Mouse (Mus musculus) liver, embryonic 12.5 days (tissue): ENCODE data around the gene Mybph. TPM values are rescaled to one million over a fixed set of nuclear protein-coding genes. Genes with fewer than 3 reads are reported as not detected.

Experiments used
- ATAC-seq: fragments of 200-750 bp; cut with Nextera tagmentation; 2 replicates; pipeline ENCODE4 v1.8.0; 2017; ENCODE audit warnings: moderate number of reproducible peaks, mild to moderate bottlenecking, moderate library complexity
- H3K27ac ChIP-seq: fragments of 300-500 bp; sonication (generic); 2 replicates; pipeline ENCODE4 v1.5.1; 2016; ENCODE audit warnings: mild to moderate bottlenecking
- H3K27me3 ChIP-seq: fragments of 300-500 bp; sonication (generic); replicated peaks from 2 replicates; pipeline ENCODE4 v1.6.1; 2016; ENCODE audit warnings: mild to moderate bottlenecking, moderate library complexity
- H3K36me3 ChIP-seq: fragments of 300-500 bp; sonication (generic); 2 replicates; pipeline ENCODE4 v1.6.1; 2016; ENCODE audit warnings: mild to moderate bottlenecking, moderate library complexity
- H3K4me1 ChIP-seq: fragments of 300-500 bp; sonication (generic); 2 replicates; pipeline ENCODE4 v1.6.1; 2016
- H3K4me2 ChIP-seq: fragments of 300-500 bp; sonication (generic); 2 replicates; pipeline ENCODE4 v1.6.1; 2016; ENCODE audit warnings: mild to moderate bottlenecking, moderate library complexity
- H3K4me3 ChIP-seq: fragments of 300-500 bp; sonication (generic); 2 replicates; pipeline ENCODE4 v1.5.1; 2016; ENCODE audit warnings: mild to moderate bottlenecking, moderate library complexity
- H3K9ac ChIP-seq: fragments of 300-500 bp; sonication (generic); 2 replicates; pipeline ENCODE4 v1.6.1; 2016; ENCODE audit warnings: mild to moderate bottlenecking, moderate library complexity
- H3K9me3 ChIP-seq: fragments of 300-500 bp; sonication (generic); replicated peaks from 2 replicates; pipeline ENCODE4 v1.6.1; 2016; ENCODE audit warnings: mild to moderate bottlenecking, moderate library complexity
- WGBS: fragments of 180-500 bp; shearing (Covaris S2); methylation state at CpG from one replicate; pipeline ENCODE4 v1.1.7; 2016; ENCODE audit not compliant: insufficient replicate concordance; 5-methylcytosine and 5-hydroxymethylcytosine counted together
- polyA plus RNA-seq: library from polyadenylated mRNA; unstranded; fragments of >200 nt; fragmentation: Nextera tagmentation; extraction: Ambion mirVana; gene quantifications from 2 replicates; pipeline ENCODE4 v1.2.1, GENCODE M21; 2016

Mybph gene
- polyA plus RNA-seq, 1 experiment from 2014 or later, result 0.37 TPM

- peaks cover 30% of the 10 kb centered on the region for H3K4me1 ChIP-seq
- no peak overlapping the region for H3K9ac ChIP-seq
- no peaks in the 10 kb centered on the region for H3K36me3 ChIP-seq
- H3K4me3 ChIP-seq, result no peak overlapping the region
- peaks cover 54% of the 10 kb centered on the region for H3K27me3 ChIP-seq
- no peak overlapping the region for H3K27ac ChIP-seq
- no peak for ATAC-seq
- H3K4me2 ChIP-seq, result no peak overlapping the region
- 55% methylated on average over 7 of the region's 7 CpGs for WGBS
- H3K9me3 ChIP-seq, result no peaks in the 10 kb centered on the region
Measured at GRCm38 (mm10) chr1:134215059-134215458, 21.8 kb downstream of the Mybph start.

DNA sequence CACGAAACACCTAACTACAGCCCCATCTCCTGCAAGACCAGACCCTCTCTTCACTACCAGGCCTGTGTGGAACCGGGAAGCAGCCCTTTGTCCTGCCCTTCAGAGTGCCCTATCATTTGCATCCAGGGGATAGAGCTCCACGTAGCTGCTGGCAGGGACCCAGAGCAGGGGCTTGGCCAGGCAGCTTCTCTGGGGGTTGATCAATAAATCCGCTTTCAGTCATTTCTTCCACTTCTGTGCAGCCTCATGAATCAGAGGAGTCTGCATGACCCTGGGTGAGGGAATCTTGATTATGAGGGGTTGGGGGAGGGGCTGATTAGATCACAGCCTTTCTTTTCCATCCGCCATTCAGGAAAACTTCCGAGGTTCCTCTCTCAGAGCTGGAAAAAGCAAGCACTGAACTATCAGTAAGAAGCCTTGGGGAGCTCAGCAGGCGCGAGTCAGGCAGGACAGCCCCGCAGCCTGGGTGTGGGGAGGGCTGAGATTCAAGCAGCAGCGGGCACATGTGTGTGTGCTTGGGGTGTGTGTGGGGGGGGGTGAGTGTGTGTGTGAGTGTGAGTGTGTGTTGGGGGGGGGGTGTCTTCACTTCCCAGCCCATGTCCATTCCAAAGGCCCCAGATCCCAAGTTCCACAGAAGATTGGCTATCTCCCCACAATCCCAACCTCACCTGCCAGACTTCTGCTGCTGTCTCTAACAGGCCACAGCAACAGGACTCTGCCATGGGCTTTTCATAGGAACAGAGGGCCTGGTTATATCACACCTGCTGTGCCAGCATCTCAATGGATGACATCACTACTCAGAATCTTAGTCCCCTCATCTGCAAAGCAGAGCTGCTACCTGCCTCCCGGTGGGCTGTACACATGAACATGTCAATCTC is 22.7 kb downstream of the Mybph start:
- WGBS, result 35% methylated on average over 11 of the region's 11 CpGs
- Histone ChIP-seq H3K27ac (no peak overlapping the region), H3K9me3 (no peaks in the 10 kb centered on the region), H3K36me3 (no peaks in the 10 kb centered on the region), H3K27me3 (peaks cover 52% of the 10 kb centered on the region), H3K4me3 (no peak overlapping the region), H3K4me2 (no peak overlapping the region), H3K4me1 (peaks cover 28% of the 10 kb centered on the region), H3K9ac (no peak overlapping the region)
- no peak for ATAC-seq

DNA sequence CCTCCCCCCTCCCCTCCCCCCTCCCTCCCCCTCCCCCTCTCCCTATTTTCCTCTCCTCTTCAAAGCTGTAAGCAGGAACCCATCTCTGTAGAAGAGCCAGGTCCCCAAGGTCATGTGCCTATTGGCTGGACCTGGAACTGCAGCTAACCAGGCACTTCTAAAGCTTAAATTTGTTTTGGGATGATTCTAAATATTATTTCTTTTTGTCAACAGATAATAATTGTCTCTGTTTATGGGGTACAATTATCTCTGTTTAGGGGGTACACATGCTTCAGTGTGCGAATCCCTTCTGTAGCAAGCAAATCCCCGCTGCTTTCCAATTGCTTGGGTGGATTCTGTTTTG is 23.4 kb downstream of the Mybph start:
- H3K36me3 ChIP-seq, result no peaks in the 10 kb centered on the region
- H3K9me3 ChIP-seq, result no peaks in the 10 kb centered on the region
- H3K4me3 ChIP-seq, result no peak overlapping the region
- peaks cover 46% of the 10 kb centered on the region for H3K27me3 ChIP-seq
- WGBS, result 69% methylated on average over 2 of the region's 2 CpGs
- H3K4me2 ChIP-seq, result no peak overlapping the region
- H3K27ac ChIP-seq, result no peak overlapping the region
- ATAC-seq, result no peak
- no peak overlapping the region for H3K9ac ChIP-seq
- peaks cover 32% of the 10 kb centered on the region for H3K4me1 ChIP-seq

- Histone ChIP-seq H3K4me2 (no peak overlapping the region), H3K4me1 (peaks cover 34% of the 10 kb centered on the region), H3K27me3 (peaks cover 42% of the 10 kb centered on the region), H3K9ac (no peak overlapping the region), H3K27ac (no peak overlapping the region), H3K4me3 (no peak overlapping the region), H3K9me3 (no peaks in the 10 kb centered on the region), H3K36me3 (no peaks in the 10 kb centered on the region)
- no peak for ATAC-seq
- WGBS, result 52% methylated on average over 12 of the region's 12 CpGs
Measured at GRCm38 (mm10) chr1:134217028-134217481, 23.8 kb downstream of the Mybph start.

DNA sequence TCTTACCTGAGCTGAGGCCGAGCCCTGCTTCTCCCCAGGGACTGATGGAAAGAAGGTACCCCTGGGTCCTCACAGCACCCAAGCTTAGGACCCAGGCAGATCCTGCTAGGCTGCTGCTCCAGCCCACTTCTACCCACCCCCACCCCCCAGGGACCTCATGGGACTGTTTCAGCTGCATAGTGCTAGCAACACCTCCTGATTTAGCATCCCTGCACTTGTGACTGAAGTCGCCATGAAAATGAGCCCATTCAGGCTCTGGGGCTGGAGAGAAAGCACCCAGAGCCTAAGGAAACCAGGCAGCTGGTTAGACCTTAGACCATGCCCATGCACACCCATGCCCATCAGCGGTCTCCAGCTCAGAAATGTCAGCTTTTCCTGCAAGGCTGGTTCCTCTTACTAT is 24.7 kb downstream of the Mybph start:
- Histone ChIP-seq H3K9ac (no peak overlapping the region), H3K36me3 (no peaks in the 10 kb centered on the region), H3K4me3 (no peak overlapping the region), H3K9me3 (no peaks in the 10 kb centered on the region), H3K4me2 (no peak overlapping the region), H3K27ac (no peak overlapping the region), H3K27me3 (peaks cover 42% of the 10 kb centered on the region), H3K4me1 (peaks cover 33% of the 10 kb centered on the region)
- no peak for ATAC-seq
- WGBS, result 51% methylated on average over 3 of the region's 3 CpGs

GRCm38 (mm10) chr1:134219608-134220007 is 26.4 kb downstream of the Mybph start:
- Histone ChIP-seq H3K4me2 (no peak overlapping the region), H3K36me3 (no peaks in the 10 kb centered on the region), H3K4me3 (no peak overlapping the region), H3K4me1 (peaks cover 19% of the 10 kb centered on the region), H3K9me3 (no peaks in the 10 kb centered on the region), H3K27ac (no peak overlapping the region), H3K9ac (no peak overlapping the region), H3K27me3 (peaks cover 53% of the 10 kb centered on the region)
- WGBS, result 68% methylated on average over 5 of the region's 5 CpGs
- ATAC-seq, result no peak

DNA sequence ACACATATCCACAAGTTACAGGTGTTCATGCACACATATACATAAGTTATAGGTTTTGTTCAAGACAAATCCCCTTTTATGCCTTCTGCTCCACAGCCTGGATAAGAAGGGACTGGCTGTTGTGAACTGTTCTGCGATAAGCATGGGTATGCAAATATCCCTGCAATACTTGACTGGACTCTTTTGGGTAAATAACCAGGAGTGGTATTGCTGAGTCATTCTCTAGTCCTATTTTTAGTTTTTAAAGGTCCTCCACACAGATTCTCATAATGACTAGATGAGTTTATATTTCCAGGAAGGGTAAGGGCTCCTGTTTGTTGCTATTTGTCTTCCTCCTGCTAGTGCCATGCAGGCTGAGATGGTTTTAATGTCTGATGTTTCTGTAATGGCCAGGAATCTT is 27.9 kb downstream of the Mybph start:
- Histone ChIP-seq H3K9me3 (no peaks in the 10 kb centered on the region), H3K9ac (no peak overlapping the region), H3K4me1 (peaks cover 14% of the 10 kb centered on the region), H3K27ac (no peak overlapping the region), H3K36me3 (no peaks in the 10 kb centered on the region), H3K4me3 (no peak overlapping the region), H3K4me2 (no peak overlapping the region), H3K27me3 (peaks cover 60% of the 10 kb centered on the region)
- ATAC-seq, result no peak
- 63% methylated on average over 1 of the region's 1 CpGs for WGBS

- ATAC-seq, result peak; percentile 66
- Histone ChIP-seq H3K9me3 (no peaks in the 10 kb centered on the region), H3K4me3 (no peak overlapping the region), H3K36me3 (no peaks in the 10 kb centered on the region), H3K27ac (no peak overlapping the region), H3K4me2 (no peak overlapping the region), H3K27me3 (peaks cover 59% of the 10 kb centered on the region), H3K9ac (no peak overlapping the region), H3K4me1 (peaks cover 14% of the 10 kb centered on the region)
- 37% methylated on average over 8 of the region's 8 CpGs for WGBS
Measured at GRCm38 (mm10) chr1:134222122-134223055, 29.1 kb downstream of the Mybph start.

DNA sequence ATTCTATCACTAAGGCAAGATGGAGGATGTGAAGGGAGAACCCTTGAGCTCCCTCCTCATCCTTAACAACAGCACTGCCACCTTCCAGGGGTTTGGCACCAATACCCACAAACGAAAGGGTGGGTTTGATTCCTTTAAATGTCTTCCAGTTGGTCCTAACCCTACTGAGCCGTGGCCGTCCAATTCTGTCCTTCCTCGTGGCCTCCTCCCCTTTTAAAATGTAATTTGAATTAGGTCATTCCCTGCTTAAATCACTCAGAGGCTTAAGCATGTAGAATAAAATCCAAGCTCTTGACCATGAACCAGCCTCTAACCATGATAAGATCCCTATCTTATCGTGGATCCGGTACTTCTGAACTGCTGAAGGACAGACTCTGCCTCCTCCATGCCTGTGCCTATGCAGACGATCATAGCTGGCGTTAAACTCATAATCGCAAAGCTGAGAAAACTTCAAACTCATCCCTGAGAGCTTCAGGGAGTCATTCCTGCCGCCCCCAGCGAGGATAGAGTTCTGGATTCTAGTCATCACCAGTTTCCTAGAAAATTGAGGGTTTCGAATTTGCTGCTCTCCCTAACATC is 31.5 kb downstream of the Mybph start:
- Histone ChIP-seq H3K27me3 (peaks cover 60% of the 10 kb centered on the region), H3K4me1 (peaks cover 14% of the 10 kb centered on the region), H3K9ac (no peak overlapping the region), H3K27ac (no peak overlapping the region), H3K4me2 (no peak overlapping the region), H3K4me3 (no peak overlapping the region), H3K36me3 (no peaks in the 10 kb centered on the region), H3K9me3 (no peaks in the 10 kb centered on the region)
- no peak for ATAC-seq
- 71% methylated on average over 12 of the region's 12 CpGs for WGBS

- ATAC-seq, result no peak
- Histone ChIP-seq H3K36me3 (no peaks in the 10 kb centered on the region), H3K27ac (no peak overlapping the region), H3K4me2 (no peak overlapping the region), H3K4me1 (peaks cover 14% of the 10 kb centered on the region), H3K9me3 (no peaks in the 10 kb centered on the region), H3K27me3 (peaks cover 63% of the 10 kb centered on the region), H3K4me3 (no peak overlapping the region), H3K9ac (no peak overlapping the region)
- 77% methylated on average over 5 of the region's 5 CpGs for WGBS
Measured at GRCm38 (mm10) chr1:134225375-134225774, 32.1 kb downstream of the Mybph start.

DNA sequence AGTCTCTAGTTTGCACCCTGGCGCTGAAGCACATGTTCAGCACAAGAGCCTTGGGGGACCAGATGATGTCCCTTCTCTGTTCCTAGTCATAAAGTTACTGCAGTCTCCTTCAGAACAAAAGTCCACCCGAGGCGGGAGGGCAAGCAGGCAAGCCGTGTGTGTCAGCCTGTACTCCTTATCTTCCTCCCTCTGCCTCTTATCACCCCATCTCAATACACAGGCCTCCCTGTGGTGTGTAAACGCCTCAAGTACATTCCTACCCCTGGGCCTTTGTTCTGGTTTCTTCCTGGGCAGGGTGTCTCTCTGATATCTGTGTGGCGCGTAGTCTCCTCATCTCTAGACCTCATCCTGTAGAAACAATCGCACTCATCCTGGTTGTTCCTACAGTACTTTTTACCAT is 33.5 kb downstream of the Mybph start:
- H3K4me3 ChIP-seq, result no peak overlapping the region
- no peak overlapping the region for H3K27ac ChIP-seq
- H3K36me3 ChIP-seq, result no peaks in the 10 kb centered on the region
- ATAC-seq, result no peak
- H3K9me3 ChIP-seq, result no peaks in the 10 kb centered on the region
- no peak overlapping the region for H3K9ac ChIP-seq
- peaks cover 62% of the 10 kb centered on the region for H3K27me3 ChIP-seq
- no peak overlapping the region for H3K4me2 ChIP-seq
- peaks cover 7% of the 10 kb centered on the region for H3K4me1 ChIP-seq
- 36% methylated on average over 8 of the region's 8 CpGs for WGBS
